Mouse (Mus musculus) frontal cortex, postnatal 25 days (tissue): ENCODE measurements around the gene Kazn.
A peak's percentile ranks its signal among the peaks of the same experiment; 100 is the strongest.

Experiments
- DNase-seq, 2 experiments: peaks; one replicate each; pipeline ENCODE4 v3.0.0; 2022; ENCODE audit warnings: low spot score in 2 of 2

Kazn gene

GRCm38 (mm10) chr4:142118522-142118921, 120.7 kb downstream of the Kazn start:
- DNase-seq, result no peak

GRCm38 (mm10) chr4:142117993-142118392, 121.2 kb downstream of the Kazn start:
- no peak for DNase-seq

- peak; percentile 15 to 29 for DNase-seq
These were observed 125.9 kb downstream of the Kazn start for GRCm38 (mm10) chr4:142113306-142113705.

- no peak for DNase-seq
These were observed 136.0 kb downstream of the Kazn start for GRCm38 (mm10) chr4:142103081-142103671.

GRCm38 (mm10) chr4:142098303-142098702, 140.9 kb downstream of the Kazn start:
- peak; percentile 79 to 82 for DNase-seq

DNA sequence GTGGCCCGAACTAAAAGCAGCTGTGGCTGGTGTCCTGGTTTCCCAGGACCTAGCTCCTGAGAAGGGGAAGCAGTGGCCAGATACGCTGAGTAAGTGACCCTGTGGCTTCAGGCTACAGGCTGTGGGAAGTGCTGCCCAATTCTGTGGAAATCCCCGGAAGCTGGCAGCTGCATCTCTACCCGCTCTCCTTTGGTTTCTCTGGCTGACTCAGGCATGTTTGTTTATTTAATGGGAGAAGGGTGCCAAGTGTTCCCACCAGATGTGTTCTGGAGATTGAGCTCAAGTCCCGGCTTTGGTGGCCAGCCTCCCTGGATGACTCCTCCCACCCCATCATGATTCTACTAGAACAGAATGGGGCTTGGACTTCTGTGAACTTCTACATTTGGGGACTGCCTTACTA, 141.3 kb downstream of the Kazn start:
- DNase-seq, result no peak

DNA sequence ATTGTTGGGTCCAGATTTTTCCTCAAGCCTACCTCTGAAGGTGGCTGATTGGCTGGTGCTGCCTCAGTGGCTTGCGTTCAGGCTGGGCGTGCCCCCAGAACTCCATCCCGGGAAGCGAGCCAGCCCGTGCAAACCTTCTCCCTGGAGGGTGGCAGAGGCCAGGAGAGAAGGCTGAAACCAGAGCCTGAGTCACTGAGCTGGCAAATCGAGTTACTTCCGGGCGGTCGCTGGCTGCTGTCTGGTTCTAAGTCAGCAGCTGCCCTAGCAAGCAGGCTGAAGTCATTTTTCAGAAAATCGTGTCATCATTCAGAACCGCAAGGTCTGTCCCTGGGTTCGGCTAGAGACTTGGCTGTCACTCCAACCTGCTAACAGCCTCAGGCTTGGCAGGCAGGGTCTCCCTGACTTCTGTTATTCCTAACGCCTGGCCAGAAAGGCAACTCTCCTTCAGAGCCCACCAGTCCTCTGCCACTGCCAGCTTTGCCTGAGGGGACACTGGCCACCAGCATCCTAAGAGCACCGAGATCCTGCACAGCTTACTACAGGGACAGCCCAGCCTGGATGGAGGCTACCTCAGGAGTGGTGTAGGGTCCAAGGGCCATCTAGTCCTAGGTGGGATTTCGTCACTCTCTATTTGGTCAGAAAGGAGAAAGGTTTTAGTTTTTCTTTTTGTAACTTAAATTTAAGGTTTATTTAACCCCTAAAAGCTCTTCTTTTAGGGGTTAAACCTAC, 143.5 kb downstream of the Kazn start:
- DNase-seq, result no peak

DNA sequence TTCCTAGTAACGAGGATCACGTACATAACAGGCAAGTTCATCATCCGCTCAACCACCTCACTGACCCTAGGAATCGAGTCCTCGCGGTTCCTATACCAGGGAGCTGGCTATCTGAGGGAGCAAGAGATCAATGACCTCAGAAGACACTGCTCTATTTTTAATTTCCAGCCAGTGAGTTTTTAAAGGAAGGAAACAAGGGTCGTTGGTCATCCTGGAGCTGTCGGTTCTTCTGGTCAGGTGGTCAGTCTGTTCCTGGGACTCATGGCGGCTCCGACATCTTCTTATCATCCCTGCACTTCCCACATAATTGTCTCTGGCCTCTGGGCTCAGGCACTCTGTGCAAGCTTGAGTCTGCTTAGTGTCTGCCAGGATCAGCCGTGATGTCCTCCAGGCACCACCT, 144.8 kb downstream of the Kazn start:
- DNase-seq, result no peak

DNA sequence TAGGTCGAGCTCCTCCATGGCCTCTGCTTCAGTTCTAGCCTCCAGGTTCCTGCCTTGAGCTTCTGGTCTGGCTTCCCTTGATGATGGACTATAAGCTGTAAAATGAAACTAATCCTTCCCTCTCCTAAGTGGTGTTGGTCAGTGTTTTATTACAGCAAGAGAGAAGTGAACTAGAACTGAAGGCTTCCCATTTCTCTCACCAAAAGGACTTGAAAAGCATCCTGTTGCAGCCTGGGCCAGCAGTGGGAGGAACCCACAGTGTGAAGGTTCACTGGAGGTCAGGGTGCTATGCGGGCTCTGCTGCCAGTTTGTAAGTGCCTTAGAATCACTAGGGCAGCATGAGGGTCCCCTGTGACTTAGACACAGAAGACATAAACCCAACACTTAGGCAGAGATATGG, 148.1 kb downstream of the Kazn start:
- no peak for DNase-seq

DNA sequence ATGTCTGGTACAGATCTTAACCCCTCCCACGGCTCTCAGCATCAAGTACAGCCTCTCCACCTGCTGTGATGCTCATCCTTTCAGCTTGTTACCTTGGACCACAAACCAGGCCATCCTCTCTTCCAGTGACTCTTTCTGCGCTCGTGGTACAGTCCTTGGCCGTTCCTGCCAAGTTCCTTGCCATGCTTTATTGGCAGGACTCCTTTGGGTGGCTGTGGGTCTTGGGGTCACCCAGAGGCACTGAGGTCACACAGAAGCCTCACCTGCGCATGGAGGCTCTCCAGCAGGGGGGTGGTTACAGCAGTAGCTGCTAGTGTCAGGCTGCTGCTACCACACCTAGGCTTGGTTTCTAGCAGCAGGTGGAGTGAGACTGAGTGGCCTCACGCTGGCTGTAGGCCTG, 149.2 kb downstream of the Kazn start:
- no peak for DNase-seq

DNA sequence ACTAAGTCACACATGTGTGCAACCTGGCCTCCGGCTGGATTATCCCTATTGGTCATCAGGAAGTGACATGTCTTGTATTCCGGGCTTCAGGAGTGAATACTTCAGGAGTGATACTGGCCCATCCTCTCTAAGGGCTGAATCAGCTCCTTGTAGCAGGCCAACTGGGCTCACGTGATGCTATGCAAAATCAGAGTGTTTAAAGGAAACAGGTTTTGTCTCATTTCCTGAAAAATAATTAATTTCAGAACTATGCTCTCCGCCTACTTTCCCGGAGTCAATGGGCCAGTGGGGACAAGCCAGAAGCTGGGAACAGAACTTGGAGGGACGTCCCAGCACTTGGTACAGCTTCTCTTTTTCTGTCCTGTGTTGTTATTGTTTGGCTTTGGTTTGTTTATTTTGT, 150.4 kb downstream of the Kazn start:
- DNase-seq, result no peak

DNA sequence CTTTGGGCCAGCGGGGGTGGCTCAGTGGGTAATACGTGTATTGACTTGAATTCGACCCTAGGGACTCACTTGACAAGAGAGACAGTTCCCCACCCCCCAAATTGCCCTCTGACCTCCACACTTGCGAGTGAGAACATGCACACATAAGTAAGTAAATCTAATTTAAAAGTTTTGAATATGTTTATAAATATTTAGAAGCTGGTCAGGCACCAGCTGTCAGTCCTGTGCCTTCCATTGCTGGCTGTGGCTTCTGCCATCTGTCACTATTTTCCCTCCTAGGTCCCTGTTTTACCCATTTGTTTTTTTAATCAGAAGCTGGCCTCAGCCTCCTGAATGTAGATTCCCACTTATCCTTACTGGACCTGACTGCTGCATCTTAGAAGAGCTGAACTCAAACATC, 150.8 kb downstream of the Kazn start:
- no peak for DNase-seq

- no peak for DNase-seq
These were observed 154.2 kb downstream of the Kazn start for GRCm38 (mm10) chr4:142084936-142085563.

- no peak for DNase-seq
These were observed 154.9 kb downstream of the Kazn start, which contains the start of gene Tmem51 for GRCm38 (mm10) chr4:142084131-142084899. TSS of gene Tmem51 (minus strand) at chr4:142084304.

DNA sequence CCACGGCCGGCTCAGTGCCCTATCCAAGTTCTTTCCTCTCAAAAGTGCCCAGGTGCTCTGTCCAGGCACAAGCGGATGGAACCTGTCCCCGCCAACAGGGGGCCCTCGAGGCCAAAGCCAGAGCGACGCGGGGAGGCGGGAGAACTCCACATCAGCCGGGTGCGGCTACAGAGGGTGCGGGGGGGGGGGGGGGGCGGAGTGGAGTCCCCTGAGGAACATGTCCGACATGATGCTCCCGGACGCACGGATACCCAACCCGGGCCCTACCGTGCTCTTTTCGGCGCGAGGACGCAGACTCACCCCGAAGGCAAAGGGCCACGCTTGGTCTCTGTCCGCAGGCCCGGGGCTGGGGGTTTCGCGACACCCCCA, 155.5 kb downstream of the Kazn start:
- peak in 1 of 2 experiments; percentile 38 for DNase-seq

GRCm38 (mm10) chr4:142083193-142083592, 156.0 kb downstream of the Kazn start:
- no peak for DNase-seq

GRCm38 (mm10) chr4:142082703-142083102, 156.5 kb downstream of the Kazn start:
- no peak for DNase-seq

GRCm38 (mm10) chr4:142081631-142082283, 157.4 kb downstream of the Kazn start:
- DNase-seq, result no peak

- no peak for DNase-seq
These were observed 158.1 kb downstream of the Kazn start for GRCm38 (mm10) chr4:142080901-142081630.

- DNase-seq, result no peak
These were observed 158.8 kb downstream of the Kazn start for GRCm38 (mm10) chr4:142080487-142080767.
